Mouse (Mus musculus): ENCODE results near the gene Frmd4a.
"Not testable (repeated sequence)": the region's sequence is repeated elsewhere in the genome, so short reads cannot be mapped to it uniquely, and the experiment has no call there.

The Frmd4a gene

GRCm38 (mm10) chr2:4196041-4196440 is 178.5 kb downstream of the Frmd4a start:
- DNase-seq (ENCODE audit: low spot score in 2 of 2): no peak

- no peak for DNase-seq (ENCODE audit: low spot score in 2 of 2)
Measured at GRCm38 (mm10) chr2:4209234-4209633, 191.7 kb downstream of the Frmd4a start.

DNA sequence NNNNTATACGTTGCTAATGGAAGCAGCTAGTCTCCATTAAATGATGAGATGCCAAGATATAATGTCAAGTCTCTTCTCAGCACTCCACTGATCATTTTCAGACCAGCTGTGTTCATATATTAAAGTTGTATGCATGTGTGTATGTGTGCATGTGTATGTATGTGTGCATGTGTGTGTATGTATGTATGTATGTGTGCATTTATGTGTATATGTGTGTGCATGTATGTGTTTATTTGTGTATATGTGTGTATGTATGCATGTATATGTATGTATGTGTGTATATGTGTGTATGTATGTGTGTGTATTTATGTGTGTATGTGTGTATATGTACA is 204.9 kb downstream of the Frmd4a start:
- DNase-seq (ENCODE audit: low spot score in 2 of 2): no peak

- DNase-seq (ENCODE audit: low spot score in 2 of 2): no peak
Measured at GRCm38 (mm10) chr2:4223316-4223715, 205.8 kb downstream of the Frmd4a start.

DNA sequence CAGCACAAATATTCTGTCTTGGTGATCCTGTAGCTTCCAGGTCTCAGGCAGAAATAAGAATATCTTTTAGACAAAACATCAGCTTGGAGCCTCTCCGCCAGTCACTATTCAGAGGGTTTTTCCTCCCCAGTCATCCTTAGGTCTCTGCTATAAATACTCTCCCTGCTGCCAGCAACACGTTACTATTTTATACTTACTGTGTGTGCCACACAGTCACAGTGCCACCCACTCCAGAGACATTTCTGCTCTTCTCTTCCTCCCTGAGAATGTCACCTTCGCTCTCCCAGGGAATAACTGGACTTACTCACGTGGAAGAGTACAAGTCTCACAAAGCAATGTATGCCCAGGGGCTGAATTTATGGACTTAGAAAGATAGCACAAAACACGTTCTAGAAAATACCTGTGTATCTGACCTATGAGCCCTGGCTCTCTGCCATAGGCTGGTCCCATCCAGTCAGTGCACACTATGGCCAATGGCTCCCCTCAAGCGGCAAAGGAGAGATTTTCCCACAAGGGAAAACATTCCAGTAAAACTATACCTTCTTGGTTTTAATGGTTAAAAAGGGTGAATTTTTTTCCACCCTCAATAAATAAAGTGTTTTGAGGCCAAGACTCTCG is 209.5 kb downstream of the Frmd4a start:
- DNase-seq (ENCODE audit: low spot score in 2 of 2): no peak

GRCm38 (mm10) chr2:4227563-4227962 is 210.0 kb downstream of the Frmd4a start:
- DNase-seq (ENCODE audit: low spot score in 2 of 2): no peak

DNA sequence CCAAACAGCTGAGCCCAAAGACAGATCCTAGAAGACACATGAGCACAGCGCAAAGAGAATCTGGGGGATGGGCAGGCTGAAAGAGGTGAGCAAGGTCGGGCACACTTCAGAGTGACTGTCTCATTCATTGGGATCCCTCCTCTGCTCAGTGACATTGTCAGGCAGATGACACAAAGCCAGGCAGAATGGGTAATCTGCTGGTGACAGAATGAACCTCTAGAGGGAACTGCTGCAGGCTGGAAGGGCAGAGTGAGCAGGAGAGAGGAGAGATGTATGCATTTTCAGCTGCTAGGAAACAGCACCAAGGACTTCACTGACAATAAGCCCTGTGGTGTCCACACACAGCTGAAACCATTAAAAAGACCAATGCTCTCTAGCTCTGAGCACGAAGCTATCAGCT is 211.0 kb downstream of the Frmd4a start:
- DNase-seq (ENCODE audit: low spot score in 2 of 2): no peak

- DNase-seq (ENCODE audit: low spot score in 2 of 2): no peak
Measured at GRCm38 (mm10) chr2:4232335-4232734, 214.8 kb downstream of the Frmd4a start.

DNA sequence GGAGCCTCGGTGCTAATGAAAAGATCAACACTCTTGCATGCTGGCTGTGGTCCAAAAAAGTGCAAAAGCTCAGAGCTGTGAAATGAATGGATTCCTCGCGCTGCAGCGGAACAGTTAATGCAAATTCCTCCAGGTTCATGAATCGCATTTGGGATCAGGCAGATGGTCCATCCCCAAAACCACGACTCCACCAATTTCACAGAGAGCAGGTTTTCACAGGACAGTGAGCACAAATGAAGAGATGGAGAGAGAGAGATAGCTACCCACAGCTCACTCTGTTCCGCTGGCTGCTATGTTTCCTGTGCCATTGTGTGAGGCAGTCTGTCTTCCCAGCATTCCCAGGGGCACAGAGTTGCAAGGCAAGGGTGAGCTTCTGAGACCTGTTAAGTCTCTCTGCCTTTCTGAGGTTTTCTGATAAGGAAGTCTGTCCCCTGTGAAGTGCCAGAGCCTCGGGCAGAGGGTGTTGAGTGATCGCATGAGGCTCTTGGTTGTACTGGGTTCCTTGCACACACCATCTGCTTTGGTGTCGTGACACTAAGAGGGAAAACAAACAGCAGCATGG is 215.3 kb downstream of the Frmd4a start:
- no peak for DNase-seq (ENCODE audit: low spot score in 2 of 2)

DNA sequence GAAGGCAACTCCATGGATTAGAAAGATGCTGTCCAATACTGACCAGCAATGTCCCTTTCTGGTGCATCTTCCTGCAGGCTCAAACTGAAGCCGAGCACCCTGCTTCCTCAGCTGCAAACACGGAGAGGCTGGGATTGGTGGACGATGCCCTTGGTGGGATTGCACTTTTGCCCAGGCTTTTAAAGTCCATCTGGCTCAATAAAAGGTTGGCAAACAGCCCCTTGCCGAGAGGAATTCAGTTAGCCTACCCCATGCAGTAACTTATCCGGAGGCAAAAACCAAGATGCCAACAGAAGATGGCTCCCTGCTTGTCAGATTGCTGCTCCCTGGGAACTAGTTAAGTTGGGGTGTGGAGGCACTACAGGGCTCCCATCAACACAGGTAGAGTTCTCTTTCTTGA is 220.2 kb downstream of the Frmd4a start:
- DNase-seq (ENCODE audit: low spot score in 2 of 2): no peak

GRCm38 (mm10) chr2:4249723-4250122 is 232.2 kb downstream of the Frmd4a start:
- DNase-seq (ENCODE audit: low spot score in 2 of 2): no peak

DNA sequence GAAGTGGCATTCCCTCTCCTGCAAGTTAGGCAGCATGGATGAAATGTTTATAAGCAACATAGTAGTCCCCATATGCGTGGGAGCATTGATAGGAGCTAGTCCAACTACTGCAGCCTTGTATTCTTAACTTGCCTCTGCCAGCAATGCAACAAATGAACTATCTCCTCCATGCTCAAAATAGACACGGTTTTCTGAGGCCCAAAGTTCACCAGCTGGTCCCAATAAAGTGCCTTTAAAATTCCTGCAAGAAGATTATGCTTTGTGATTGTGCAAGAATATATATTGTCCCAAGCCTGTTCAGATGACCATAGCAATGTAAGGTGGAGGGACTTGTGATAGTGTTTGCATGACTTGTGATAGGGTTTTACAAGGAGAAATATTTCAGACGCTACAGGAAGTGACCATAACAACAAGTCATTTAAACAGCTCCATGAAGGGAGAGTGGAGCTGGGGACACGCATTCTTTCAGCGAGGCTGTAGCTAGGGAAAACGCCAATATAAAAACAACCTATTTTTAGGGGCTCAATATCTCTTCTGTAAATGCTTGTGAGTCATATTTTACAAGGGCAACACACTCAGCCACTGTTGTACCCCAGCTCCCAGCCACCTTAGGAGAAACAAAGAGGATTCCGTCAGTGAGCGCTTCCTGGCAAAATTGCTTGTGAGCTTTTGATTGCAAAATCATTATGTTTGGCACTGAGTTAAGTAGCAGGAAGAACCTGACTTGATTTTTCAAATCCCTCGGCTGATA is 235.2 kb downstream of the Frmd4a start:
- DNase-seq (ENCODE audit: low spot score in 2 of 2): no peak

GRCm38 (mm10) chr2:4253348-4253747 is 235.8 kb downstream of the Frmd4a start:
- peak in 1 of 2 experiments; percentile 33 for DNase-seq (ENCODE audit: low spot score in 2 of 2)

DNA sequence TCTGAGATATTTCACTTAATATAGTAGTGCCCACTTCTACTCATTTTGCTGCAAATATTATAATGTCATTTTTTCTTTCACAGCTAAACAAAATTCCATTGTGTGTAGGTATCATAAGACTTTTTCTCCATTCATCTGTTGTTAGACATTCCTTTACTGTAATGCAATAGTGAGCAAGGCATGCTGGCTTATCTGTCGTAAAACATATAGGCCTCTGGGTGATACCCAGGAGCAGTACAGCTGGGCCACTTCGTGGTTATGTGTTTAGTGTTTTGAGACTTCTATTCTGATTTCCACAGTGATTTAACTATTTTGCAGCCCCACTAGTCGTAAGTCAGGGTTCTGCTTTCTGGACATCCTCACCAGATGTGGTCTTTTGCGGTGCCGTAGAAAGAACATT is 236.6 kb downstream of the Frmd4a start:
- no peak for DNase-seq (ENCODE audit: low spot score in 2 of 2)

DNA sequence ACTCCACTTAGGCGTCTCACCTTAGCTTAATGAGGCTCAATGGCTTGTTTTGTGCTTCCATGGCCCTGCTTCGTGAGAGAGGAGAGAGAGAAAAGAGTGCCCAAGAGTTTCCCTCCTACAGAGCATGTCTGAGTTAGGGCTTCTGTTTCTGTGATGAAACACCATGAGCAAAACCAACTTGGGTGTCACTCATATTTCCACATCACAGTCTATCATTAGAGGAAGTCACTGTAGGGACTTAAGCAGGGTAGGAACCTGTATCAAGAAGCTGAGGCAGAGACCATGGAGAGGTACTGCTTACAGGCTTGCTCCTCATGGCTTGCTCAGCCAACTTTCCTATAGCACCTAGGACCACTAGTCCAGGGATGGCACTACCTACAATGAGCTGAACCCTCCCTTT is 238.7 kb downstream of the Frmd4a start:
- no peak for DNase-seq (ENCODE audit: low spot score in 2 of 2)

DNA sequence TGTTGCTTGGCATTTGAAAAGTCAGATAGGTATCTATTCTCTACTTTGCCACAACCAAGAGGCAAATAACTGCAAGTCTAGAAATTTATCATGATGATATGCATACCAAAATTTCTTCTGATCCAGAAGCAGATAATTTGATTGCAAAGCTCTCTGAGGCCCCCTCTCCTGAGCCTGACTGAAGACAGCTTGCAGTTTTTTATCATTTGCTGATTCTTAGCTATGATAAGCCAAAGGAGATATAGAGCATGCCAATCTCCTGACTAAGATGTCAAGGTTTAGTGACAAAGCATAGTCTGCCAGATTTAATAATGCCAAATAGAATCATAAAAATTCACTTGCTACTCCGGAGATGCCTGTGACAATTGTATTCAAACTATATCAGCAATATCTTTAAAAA is 240.1 kb downstream of the Frmd4a start:
- no peak for DNase-seq (ENCODE audit: low spot score in 2 of 2)

DNA sequence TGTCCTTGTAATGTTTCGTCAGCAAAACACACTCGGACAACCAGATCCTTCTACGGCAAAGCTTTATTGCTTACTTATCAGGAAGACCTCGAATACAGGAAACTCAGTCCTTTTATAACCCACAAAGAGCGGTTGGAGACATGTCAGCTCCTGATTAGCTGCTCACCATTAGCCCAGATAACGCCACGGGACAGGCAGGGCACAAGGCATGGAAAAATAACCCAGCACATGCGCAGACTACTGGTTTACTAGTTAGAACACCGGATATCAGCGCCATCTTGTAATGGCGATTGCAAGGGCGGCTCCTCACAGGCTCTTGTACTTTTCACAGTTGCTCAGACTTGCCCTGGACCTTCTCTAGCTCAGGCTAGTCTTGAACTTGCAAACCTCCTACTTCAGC is 241.3 kb downstream of the Frmd4a start:
- DNase-seq (ENCODE audit: low spot score in 2 of 2): not testable (repeated sequence)

GRCm38 (mm10) chr2:4260324-4261058 is 243.0 kb downstream of the Frmd4a start:
- DNase-seq (ENCODE audit: low spot score in 2 of 2): no peak

DNA sequence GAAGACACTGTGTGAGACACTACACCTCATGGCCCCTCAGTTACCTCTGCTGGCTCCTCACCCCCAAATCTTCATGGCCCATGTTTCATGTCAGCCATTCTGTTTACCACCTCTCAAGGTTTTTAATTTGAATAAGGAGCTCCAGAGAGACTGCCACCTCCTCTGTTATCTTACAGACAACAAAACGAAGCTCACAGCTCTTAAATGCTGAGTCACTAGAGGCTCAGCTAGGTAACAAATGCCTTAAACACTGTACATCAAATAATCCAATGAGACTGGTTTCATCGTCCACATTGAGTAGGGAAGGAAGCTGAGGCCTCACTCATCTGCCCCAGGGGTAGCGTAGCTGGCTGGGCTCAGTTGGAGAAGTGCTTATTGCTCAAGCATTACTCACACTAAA is 245.2 kb downstream of the Frmd4a start:
- DNase-seq (ENCODE audit: low spot score in 2 of 2): no peak

DNA sequence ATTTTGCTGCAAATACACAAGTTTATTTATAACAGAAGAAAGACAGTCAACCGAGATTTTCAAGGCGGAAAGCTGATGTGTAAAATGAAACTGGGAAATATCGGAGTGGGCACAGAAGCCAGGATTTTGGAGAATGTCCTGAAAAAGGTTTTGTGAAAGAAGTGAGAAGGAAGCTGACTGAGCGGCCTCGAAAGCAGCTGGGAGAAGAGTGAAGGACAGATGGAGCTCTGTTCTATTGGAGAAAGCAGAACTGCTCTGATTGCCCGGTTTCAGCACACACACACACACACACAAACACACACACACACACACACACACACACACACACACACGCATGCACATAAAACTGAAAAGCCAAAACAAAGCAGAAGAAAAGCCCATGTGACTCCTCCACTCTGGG is 249.9 kb downstream of the Frmd4a start:
- no peak for DNase-seq (ENCODE audit: low spot score in 2 of 2)

GRCm38 (mm10) chr2:4282777-4283176 is 265.3 kb downstream of the Frmd4a start:
- no peak for DNase-seq (ENCODE audit: low spot score in 2 of 2)

GRCm38 (mm10) chr2:4285693-4286291 is 268.3 kb downstream of the Frmd4a start:
- no peak for DNase-seq (ENCODE audit: low spot score in 2 of 2)
